Mouse (Mus musculus) left cerebral cortex, postnatal 14 days (tissue): ENCODE measurements around the gene Kyat1. TPM values are rescaled to one million over a fixed set of nuclear protein-coding genes. Genes with fewer than 3 reads are reported as not detected.

Source experiments
- total RNA-seq, 2 experiments: library from RNA; stranded (reverse); gene quantifications; 2 replicates each; pipeline ENCODE4 v1.2.3; 2021

The Kyat1 gene
- total RNA-seq, 2 experiments from 2014 or later = 15.2 to 15.5 TPM

Other genes with a start within 250 kb of the Kyat1 start
- 1,000 to 10,000 TPM in 1 of 2 experiments, 100 to 1,000 TPM in 1; 952 to 1,021 TPM for gene Sptan1, start 240.3 kb downstream of the Kyat1 start, total RNA-seq
- 10 to 100 TPM; 42.6 to 47.8 TPM for gene Wdr34, start 157.0 kb downstream of the Kyat1 start, total RNA-seq
- 100 to 1,000 TPM; 171 to 193 TPM for gene Set, start 148.5 kb downstream of the Kyat1 start, total RNA-seq
- gene Pkn3, start 128.2 kb downstream of the Kyat1 start, total RNA-seq = 1 to 10 TPM; 1.8 to 2.2 TPM
- 10 to 100 TPM; 13.0 to 14.1 TPM for gene Zdhhc12, start 112.2 kb downstream of the Kyat1 start, total RNA-seq
- gene Zer1, start 81.3 kb downstream of the Kyat1 start, total RNA-seq = 100 to 1,000 TPM; 135 to 139 TPM
- gene Tbc1d13, start 72.1 kb downstream of the Kyat1 start, total RNA-seq = 10 to 100 TPM; 65.2 to 69.1 TPM
- 10 to 100 TPM; 23.0 to 27.5 TPM for gene Endog, start 34.4 kb downstream of the Kyat1 start, total RNA-seq
- 10 to 100 TPM; 36.3 to 37.0 TPM for gene Spout1, start 27.4 kb downstream of the Kyat1 start, total RNA-seq
- gene Lrrc8a, start 31.9 kb upstream of the Kyat1 start, total RNA-seq = 10 to 100 TPM; 53.7 to 59.5 TPM
- gene Gm28035, start 34.7 kb upstream of the Kyat1 start, total RNA-seq = 1 to 10 TPM; 7.2 to 9.7 TPM
- gene Phyhd1, start 60.4 kb upstream of the Kyat1 start, total RNA-seq = 10 to 100 TPM; 14.1 to 25.7 TPM
- not detected for gene Gm28038, start 75.2 kb upstream of the Kyat1 start, total RNA-seq
- gene Dolk, start 80.5 kb upstream of the Kyat1 start, total RNA-seq = 10 to 100 TPM; 25.8 to 29.2 TPM
- 10 to 100 TPM; 20.2 to 20.9 TPM for gene Nup188, start 80.5 kb upstream of the Kyat1 start, total RNA-seq
- gene Sh3glb2, start 153.5 kb upstream of the Kyat1 start, total RNA-seq = 100 to 1,000 TPM; 276 to 278 TPM
- 100 to 1,000 TPM; 102 to 110 TPM for gene Miga2, start 158.4 kb upstream of the Kyat1 start, total RNA-seq
- gene Dolpp1, start 186.4 kb upstream of the Kyat1 start, total RNA-seq = 10 to 100 TPM; 23.9 to 30.9 TPM
- gene Crat, start 210.0 kb upstream of the Kyat1 start, total RNA-seq = 10 to 100 TPM; 45.5 to 47.1 TPM
- 100 to 1,000 TPM; 143 to 147 TPM for gene Ptpa, start 210.2 kb upstream of the Kyat1 start, total RNA-seq